Mouse (Mus musculus) liver, embryonic 14.5 days (tissue): ENCODE results near the gene Nlrp4c.

Source experiments
- CTCF ChIP-seq: IDR thresholded peaks from 2 replicates; pipeline ENCODE4 v1.5.1; 2016; ENCODE audit warnings: antibody characterized with exemption, low read depth, control low read depth
- EP300 ChIP-seq: IDR thresholded peaks from 2 replicates; pipeline ENCODE4 v1.6.1; 2016; ENCODE audit warnings: antibody characterized with exemption, low read depth

- TF ChIP-seq CTCF (no peak; the same call in 1 of the 2 replicates), EP300 (no peak)
Observed at GRCm38 (mm10) chr7:6136497-6136896, 91.5 kb downstream of the Nlrp4c start.
